Mouse (Mus musculus) midbrain, embryonic 13.5 days (tissue): ENCODE data around the gene Gna13. TPM values are rescaled to one million over a fixed set of nuclear protein-coding genes. Genes with fewer than 3 reads are reported as not detected.

Source experiments
- ATAC-seq: fragments of 200-750 bp; cut with Nextera tagmentation; 2 replicates; pipeline ENCODE4 v1.8.0; 2017; ENCODE audit warnings: mild to moderate bottlenecking, moderate TSS enrichment, moderate library complexity
- H3K27ac ChIP-seq: fragments of 300-500 bp; sonication (generic); 2 replicates; pipeline ENCODE4 v1.5.1; 2015; ENCODE audit warnings: inconsistent platforms, mild to moderate bottlenecking, moderate library complexity
- H3K27me3 ChIP-seq: fragments of 300-500 bp; sonication (generic); 2 replicates; pipeline ENCODE4 v1.6.1; 2015; ENCODE audit warnings: mild to moderate bottlenecking, inconsistent platforms
- H3K36me3 ChIP-seq: fragments of 300-500 bp; sonication (generic); 2 replicates; pipeline ENCODE4 v1.6.1; 2015; ENCODE audit warnings: mild to moderate bottlenecking, inconsistent platforms
- H3K4me1 ChIP-seq: fragments of 300-500 bp; sonication (generic); replicated peaks from 2 replicates; pipeline ENCODE4 v1.6.1; 2015; ENCODE audit warnings: inconsistent platforms
- H3K4me2 ChIP-seq: fragments of 300-500 bp; sonication (generic); replicated peaks from 2 replicates; pipeline ENCODE4 v1.6.1; 2015; ENCODE audit warnings: moderate library complexity, mild to moderate bottlenecking, inconsistent platforms
- H3K4me3 ChIP-seq: fragments of 300-500 bp; sonication (generic); replicated peaks from 2 replicates; pipeline ENCODE4 v1.5.1; 2015; ENCODE audit warnings: mild to moderate bottlenecking, inconsistent platforms
- H3K9ac ChIP-seq: fragments of 300-500 bp; sonication (generic); replicated peaks from 2 replicates; pipeline ENCODE4 v1.6.1; 2015; ENCODE audit warnings: mild to moderate bottlenecking, inconsistent platforms
- H3K9me3 ChIP-seq: fragments of 300-500 bp; sonication (generic); 2 replicates; pipeline ENCODE4 v1.6.1; 2016; ENCODE audit warnings: mild to moderate bottlenecking, inconsistent platforms
- WGBS: fragments of 180-500 bp; shearing (Covaris S2); methylation state at CpG from one replicate; pipeline ENCODE4 v1.1.7; 2015; 5-methylcytosine and 5-hydroxymethylcytosine counted together
- polyA plus RNA-seq: library from polyadenylated mRNA; unstranded; fragments of >200 nt; fragmentation: Nextera tagmentation; extraction: Ambion mirVana; gene quantifications from 2 replicates; pipeline ENCODE4 v1.2.1, GENCODE M21; 2015

The Gna13 gene
- polyA plus RNA-seq, 1 experiment from 2014 or later = 16.2 TPM

DNA sequence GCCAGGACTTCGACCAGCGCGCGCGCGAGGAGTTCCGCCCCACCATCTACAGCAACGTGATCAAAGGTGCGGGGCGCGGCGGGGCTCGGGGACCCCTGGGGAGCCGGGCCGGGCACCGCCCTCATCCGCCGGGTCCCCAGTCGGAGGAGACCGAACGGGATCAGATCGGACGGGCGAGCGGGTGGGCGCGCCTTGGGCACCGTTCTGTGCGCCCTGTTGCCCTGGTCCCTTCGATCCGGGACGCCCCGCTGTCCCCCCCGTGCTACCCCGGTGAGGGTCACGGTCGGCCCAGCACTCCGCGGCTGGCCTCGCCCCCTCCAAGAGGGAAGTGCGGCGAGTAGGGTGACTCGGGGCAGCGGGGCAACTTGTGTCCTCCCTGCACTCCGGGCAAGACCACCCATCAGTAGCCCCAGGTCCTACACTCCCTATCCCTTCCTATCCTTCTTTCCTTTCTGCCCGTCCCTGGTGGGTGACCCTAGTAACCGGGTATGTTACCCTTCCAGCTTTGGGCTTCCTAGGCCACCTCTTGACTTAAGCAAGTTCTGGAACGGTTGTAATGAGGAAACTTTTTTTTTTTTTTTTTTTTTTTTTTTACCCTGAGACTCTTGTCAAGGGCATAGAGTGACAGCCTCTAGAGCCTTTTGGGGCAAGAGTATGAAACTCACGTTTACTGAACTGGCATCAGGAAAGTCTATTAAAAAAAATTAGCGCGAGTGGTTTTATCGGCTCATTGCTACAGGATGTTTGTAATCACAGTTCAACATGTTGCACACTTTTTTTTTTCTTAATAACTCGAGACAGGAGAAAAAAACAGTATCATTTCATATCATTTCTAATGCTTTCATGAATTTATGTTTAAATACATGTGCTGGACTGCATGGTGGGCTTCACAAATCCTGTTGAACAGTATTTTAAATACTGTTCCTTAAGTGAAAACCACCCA lies 831 bp downstream of the Gna13 start:
- Histone ChIP-seq H3K27ac (peak overlapping the region; percentile 95), H3K4me1 (peaks cover 70% of the 10 kb centered on the region), H3K4me3 (peak overlapping the region; percentile 97), H3K4me2 (peak overlapping the region; percentile 92), H3K9me3 (no peaks in the 10 kb centered on the region), H3K27me3 (peaks cover 16% of the 10 kb centered on the region), H3K9ac (peak overlapping the region; percentile 93), H3K36me3 (peaks cover 30% of the 10 kb centered on the region)
- peak; percentile 63 for ATAC-seq
- WGBS = 4% methylated on average over 53 of the region's 53 CpGs

DNA sequence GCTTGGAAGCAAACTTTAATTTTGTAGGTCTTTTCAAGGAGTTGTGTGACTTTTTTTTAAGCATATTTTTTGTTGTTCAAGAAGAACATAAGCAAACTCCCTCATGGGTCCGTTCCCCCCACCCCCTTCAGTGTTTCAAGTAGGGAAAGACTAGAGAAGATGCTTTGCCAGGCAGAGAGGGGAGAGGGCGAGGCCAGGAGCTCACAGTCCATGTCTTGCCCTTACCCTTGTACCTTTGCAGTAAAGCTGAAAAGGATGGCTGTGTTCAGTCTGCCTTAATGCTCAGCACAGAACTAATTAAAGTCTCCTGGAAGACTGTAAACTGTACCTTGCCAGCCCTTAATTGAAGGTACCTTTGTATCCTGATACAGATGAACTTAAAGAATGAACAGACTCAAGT lies 1.7 kb downstream of the Gna13 start:
- H3K9me3 ChIP-seq = no peaks in the 10 kb centered on the region
- no peak for ATAC-seq
- peaks cover 35% of the 10 kb centered on the region for H3K36me3 ChIP-seq
- peak overlapping the region; percentile 24 for H3K9ac ChIP-seq
- peaks cover 16% of the 10 kb centered on the region for H3K27me3 ChIP-seq
- peak overlapping the region; percentile 97 for H3K4me3 ChIP-seq
- H3K4me2 ChIP-seq = peak overlapping the region; percentile 92
- H3K4me1 ChIP-seq = peaks cover 67% of the 10 kb centered on the region
- H3K27ac ChIP-seq = no peak overlapping the region
- 62% methylated on average over 2 of the region's 2 CpGs for WGBS

DNA sequence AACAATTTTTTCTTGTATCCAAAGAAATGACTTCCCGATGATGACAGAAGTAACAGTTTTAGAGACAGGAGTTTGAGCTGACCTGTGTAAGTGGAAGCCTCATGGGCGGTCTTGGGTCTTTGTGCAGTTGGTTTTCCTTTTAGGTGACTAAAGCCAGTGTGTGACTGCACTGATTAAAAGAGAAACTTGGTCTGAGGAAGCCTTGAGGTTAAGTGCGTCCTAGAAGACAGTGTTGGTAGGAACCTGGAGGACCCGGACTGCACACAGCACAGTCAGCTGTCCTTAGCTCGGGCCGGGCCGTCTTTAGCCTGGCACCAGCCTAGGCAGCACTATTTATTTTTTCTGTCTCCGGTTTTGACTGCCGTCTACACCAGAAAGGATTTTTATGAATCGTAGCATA lies 2.2 kb downstream of the Gna13 start:
- peak overlapping the region; percentile 24 for H3K9ac ChIP-seq
- peak overlapping the region; percentile 92 for H3K4me2 ChIP-seq
- H3K36me3 ChIP-seq = peaks cover 40% of the 10 kb centered on the region
- WGBS = 83% methylated on average over 10 of the region's 10 CpGs
- peaks cover 16% of the 10 kb centered on the region for H3K27me3 ChIP-seq
- no peaks in the 10 kb centered on the region for H3K9me3 ChIP-seq
- H3K4me1 ChIP-seq = peaks cover 65% of the 10 kb centered on the region
- no peak overlapping the region for H3K27ac ChIP-seq
- ATAC-seq = no peak
- H3K4me3 ChIP-seq = peak overlapping the region; percentile 97

DNA sequence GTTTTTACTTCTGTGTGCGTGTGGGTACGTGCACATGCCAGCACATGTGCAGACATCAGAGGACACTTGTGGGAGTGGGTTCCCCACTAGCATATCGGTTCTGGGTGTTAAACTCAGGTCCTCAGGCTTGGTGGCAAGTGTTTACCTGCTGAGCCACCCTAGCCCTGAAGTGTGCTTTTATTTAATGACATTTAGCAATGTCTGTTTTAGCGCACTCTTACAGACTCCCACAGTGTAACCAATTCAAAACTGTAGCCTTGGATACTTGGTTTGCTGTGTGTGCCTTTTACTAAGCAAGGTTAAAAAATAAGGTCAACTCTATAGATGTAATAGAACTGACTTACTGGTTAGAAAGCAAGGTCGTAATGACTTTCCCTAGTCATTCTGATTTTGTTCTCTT lies 3.2 kb downstream of the Gna13 start:
- 96% methylated on average over 5 of the region's 5 CpGs for WGBS
- Histone ChIP-seq H3K9me3 (no peaks in the 10 kb centered on the region), H3K36me3 (peaks cover 40% of the 10 kb centered on the region), H3K27me3 (peaks cover 8% of the 10 kb centered on the region; the same call in 1 of the 2 replicates), H3K9ac (peak overlapping the region; percentile 23; the same call in 1 of the 2 replicates), H3K4me1 (peaks cover 71% of the 10 kb centered on the region), H3K4me3 (no peak overlapping the region), H3K27ac (no peak overlapping the region), H3K4me2 (0 out of 2 replicates have a peak overlapping the region, but pooled peaks have one; percentile 92)
- no peak for ATAC-seq

DNA sequence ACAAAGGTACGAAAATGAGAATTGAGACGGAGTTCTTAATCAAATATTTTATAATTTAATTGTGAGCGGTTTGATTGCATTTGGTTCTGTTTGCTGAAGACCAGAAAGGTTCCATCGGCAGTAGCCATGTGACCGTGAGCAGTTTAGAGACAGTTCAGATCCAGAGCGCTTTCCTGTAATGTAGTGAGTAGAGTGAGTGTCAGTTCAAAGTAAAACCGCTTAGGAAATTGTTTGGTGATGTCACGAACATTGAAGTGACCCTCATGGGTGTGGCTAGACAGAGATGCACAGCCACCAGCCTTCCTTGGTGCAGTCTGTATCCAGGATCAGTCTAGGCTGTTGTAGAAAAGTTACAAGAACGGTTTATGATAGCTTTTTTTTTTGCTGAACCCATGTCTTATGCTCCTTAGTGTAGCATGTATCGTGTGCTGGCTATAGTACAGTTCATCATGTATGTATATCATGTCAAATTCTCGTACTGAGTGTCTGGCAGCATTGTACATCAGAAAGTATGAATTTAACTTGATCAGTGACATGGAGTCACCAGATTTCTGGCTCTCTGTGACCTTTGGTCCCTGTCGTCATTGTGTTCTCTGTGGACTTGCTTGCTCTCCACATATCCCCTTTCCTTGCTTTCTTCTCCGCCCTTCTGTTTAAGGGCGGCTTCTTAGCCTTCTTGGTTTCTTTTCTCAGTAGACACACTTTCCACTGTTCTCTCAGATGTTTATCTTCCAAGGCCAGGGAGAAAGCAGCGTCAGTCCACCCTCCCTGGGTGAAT lies 4.4 kb downstream of the Gna13 start:
- no peak overlapping the region for H3K4me3 ChIP-seq
- H3K4me2 ChIP-seq = no peak overlapping the region
- peaks cover 40% of the 10 kb centered on the region for H3K36me3 ChIP-seq
- ATAC-seq = no peak
- no peak overlapping the region for H3K27ac ChIP-seq
- no peaks in the 10 kb centered on the region for H3K9me3 ChIP-seq
- H3K4me1 ChIP-seq = peaks cover 65% of the 10 kb centered on the region
- H3K27me3 ChIP-seq = no peaks in the 10 kb centered on the region
- H3K9ac ChIP-seq = no peak overlapping the region
- WGBS = 85% methylated on average over 15 of the region's 15 CpGs

DNA sequence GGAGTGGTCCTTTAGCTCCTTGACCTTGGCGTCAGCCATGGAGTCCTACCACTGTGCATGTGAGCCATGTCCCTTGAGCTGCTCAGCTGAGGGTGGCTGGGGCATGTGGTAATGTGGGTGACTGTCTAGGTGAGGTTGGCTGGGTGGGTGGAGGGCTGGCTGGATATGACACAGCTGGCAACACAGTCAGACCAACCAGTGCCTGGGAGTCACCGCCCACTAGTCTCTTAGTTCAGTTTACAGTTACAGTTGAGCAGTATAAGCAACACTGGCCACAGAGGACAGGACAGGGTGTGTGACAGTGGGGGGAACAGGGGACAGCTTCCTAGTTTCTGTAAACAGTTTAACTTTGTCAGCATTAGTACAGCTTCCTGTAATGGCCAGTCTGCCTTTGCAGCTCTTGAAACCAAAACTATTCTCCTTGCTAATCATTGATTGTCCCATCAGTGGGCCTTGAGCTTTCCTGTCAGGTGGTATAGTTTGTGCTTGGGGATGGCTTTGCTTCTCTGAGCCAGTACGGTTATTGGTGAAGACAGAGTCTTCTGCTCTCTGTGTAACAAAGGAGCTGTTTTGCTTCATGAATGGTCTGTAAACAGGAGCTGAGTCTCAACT lies 6.5 kb downstream of the Gna13 start:
- Histone ChIP-seq H3K4me3 (no peak overlapping the region), H3K4me2 (no peak overlapping the region), H3K4me1 (peaks cover 58% of the 10 kb centered on the region), H3K27ac (no peak overlapping the region), H3K9ac (no peak overlapping the region), H3K27me3 (no peaks in the 10 kb centered on the region), H3K36me3 (peaks cover 47% of the 10 kb centered on the region), H3K9me3 (no peaks in the 10 kb centered on the region)
- 92% methylated on average over 3 of the region's 3 CpGs for WGBS
- no peak for ATAC-seq

DNA sequence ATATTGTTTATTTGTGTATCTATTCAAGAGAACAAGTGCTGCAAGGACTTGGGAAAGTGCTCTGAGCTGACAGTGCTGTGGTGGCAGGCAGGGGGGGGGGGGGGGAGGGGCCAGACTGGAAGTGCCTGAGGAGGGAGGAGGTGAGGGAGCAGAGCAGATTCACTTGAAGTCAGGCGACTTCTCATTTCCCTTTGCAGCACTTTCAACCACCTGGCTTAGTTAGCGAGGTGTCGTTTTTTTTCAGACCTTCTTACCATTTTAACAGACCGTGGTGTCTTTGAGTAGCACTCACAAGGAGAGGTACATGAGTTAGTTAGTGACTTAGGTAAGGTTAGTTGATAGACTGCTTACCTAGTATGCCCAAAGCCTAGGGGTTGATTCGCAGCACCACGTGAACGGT lies 12.8 kb downstream of the Gna13 start:
- H3K4me1 ChIP-seq = peaks cover 29% of the 10 kb centered on the region
- no peak overlapping the region for H3K4me2 ChIP-seq
- peaks cover 7% of the 10 kb centered on the region for H3K36me3 ChIP-seq
- H3K27ac ChIP-seq = no peak overlapping the region
- WGBS = 84% methylated on average over 7 of the region's 7 CpGs
- no peaks in the 10 kb centered on the region for H3K27me3 ChIP-seq
- ATAC-seq = no peak
- no peak overlapping the region for H3K4me3 ChIP-seq
- no peak overlapping the region for H3K9ac ChIP-seq
- H3K9me3 ChIP-seq = no peaks in the 10 kb centered on the region

DNA sequence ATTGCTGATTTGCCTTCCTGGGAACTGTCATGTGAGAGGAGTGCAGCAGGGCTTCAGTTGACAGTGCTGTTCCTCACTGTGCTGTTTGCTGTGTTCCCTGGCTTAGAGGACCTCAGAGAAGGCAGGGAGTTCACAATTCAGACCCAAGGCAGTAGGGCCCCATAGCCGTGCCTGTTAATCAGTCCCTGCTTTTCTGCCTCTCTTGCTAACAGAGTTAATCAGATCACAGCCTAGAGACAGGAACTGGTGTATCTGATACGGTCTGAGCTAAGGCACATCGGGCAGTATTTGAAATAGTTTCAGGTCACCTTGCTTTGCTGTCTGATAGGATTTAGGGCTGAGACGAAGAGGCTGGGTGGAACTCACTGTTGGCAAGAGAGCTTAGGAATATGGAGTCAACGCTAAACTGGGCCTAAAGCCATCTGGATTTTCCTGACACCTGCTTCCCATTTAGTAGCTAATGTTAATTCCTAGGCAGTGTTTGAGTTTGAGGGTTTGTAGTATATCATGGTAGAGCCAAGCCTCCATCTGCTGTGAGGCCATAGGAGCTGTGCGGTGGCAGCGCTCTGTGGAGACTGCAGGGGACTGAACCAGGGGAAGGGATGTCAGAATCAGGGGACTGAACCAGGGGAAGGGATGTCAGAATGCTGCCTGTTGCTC lies 14.0 kb downstream of the Gna13 start:
- peak; percentile 53; the same call in 1 of the 2 replicates for ATAC-seq

DNA sequence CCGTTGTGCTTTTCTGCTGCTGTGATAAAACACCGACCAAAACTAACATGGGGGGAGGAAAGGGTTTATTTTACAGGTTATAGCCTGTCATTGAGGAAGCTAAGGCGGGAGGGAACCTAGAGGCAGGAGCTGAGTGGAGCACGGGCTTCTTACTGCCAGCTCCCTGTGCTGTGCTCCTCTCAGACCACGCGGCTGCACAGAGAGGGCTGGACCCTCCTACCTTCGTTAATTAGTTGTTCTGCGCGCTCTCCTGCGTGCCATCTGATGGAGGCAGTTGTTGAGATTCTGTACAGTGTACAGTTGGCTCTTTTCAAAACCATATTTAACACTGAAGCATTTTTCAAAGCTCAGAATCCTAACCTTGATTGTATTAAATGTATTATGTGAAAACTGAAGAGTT lies 14.8 kb downstream of the Gna13 start:
- no peak overlapping the region for H3K9ac ChIP-seq
- H3K4me3 ChIP-seq = no peak overlapping the region
- no peak overlapping the region for H3K4me2 ChIP-seq
- no peaks in the 10 kb centered on the region for H3K27me3 ChIP-seq
- H3K36me3 ChIP-seq = peaks cover 7% of the 10 kb centered on the region
- H3K9me3 ChIP-seq = no peaks in the 10 kb centered on the region
- ATAC-seq = peak; percentile 62; the same call in 1 of the 2 replicates
- H3K4me1 ChIP-seq = peaks cover 26% of the 10 kb centered on the region
- no peak overlapping the region for H3K27ac ChIP-seq
- WGBS = 61% methylated on average over 10 of the region's 10 CpGs

More for the DNA sequence above, 14.0 kb downstream of the Gna13 start:
- H3K4me3 ChIP-seq = no peak overlapping the region
- H3K9ac ChIP-seq = no peak overlapping the region
- no peak overlapping the region for H3K4me2 ChIP-seq
- peaks cover 26% of the 10 kb centered on the region for H3K4me1 ChIP-seq
- 60% methylated on average over 7 of the region's 7 CpGs for WGBS
- H3K27me3 ChIP-seq = no peaks in the 10 kb centered on the region
- H3K27ac ChIP-seq = 0 out of 2 replicates have a peak overlapping the region, but pooled peaks have one; percentile 39
- no peaks in the 10 kb centered on the region for H3K9me3 ChIP-seq
- peaks cover 7% of the 10 kb centered on the region for H3K36me3 ChIP-seq

DNA sequence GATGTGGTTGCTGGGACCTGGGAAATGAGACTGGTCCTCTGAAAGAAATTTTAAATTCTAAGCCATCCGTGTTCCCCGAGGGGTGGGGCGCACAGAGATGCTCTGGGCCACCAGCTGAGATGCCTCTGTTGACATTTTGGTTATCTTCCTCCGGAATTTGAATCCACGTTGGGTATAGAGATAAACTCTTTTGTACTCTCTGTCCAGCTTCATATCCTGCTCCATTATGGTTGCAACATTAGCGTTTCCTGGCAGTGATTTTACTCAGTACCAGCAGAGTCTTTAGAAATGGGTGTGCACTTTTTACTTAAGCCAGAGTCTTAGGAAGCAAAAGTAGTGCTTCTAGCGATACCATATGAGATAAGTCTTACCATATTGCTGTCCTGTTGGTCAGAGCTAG lies 15.4 kb downstream of the Gna13 start:
- H3K4me3 ChIP-seq = no peak overlapping the region
- no peak overlapping the region for H3K4me2 ChIP-seq
- H3K9ac ChIP-seq = no peak overlapping the region
- H3K9me3 ChIP-seq = no peaks in the 10 kb centered on the region
- 66% methylated on average over 7 of the region's 7 CpGs for WGBS
- no peak overlapping the region for H3K27ac ChIP-seq
- ATAC-seq = no peak
- H3K27me3 ChIP-seq = no peaks in the 10 kb centered on the region
- H3K4me1 ChIP-seq = peaks cover 26% of the 10 kb centered on the region
- peaks cover 7% of the 10 kb centered on the region for H3K36me3 ChIP-seq

DNA sequence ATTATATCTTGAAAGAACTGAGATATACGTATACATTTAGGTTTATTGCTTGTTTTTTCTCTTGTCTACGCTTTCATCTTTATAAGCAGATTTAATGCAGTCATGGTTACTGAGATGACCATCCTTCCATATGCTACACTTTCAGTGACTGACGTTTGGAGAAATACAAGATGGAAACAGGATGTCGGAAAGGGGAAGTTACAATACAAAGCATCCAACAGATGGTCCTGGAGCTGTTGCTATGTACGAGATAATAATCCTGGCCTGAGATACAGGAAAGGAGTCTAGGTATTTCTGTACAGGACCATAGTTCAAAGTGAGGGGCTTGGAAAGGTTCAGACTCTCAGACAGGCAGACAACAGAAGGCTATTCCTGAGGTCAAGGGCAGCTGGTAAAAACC lies 18.0 kb downstream of the Gna13 start:
- WGBS = 85% methylated on average over 5 of the region's 5 CpGs
- no peak overlapping the region for H3K4me2 ChIP-seq

More for the DNA sequence above, 18.0 kb downstream of the Gna13 start:
- Histone ChIP-seq H3K36me3 (no peaks in the 10 kb centered on the region), H3K27me3 (no peaks in the 10 kb centered on the region), H3K27ac (no peak overlapping the region), H3K9me3 (no peaks in the 10 kb centered on the region), H3K9ac (no peak overlapping the region), H3K4me3 (no peak overlapping the region), H3K4me1 (peaks cover 26% of the 10 kb centered on the region)
- ATAC-seq = no peak
